Mouse (Mus musculus): ENCODE measurements at regions not wholly inside any gene's neighbourhood (a gene's known extent, or its start where the extent isn't known, plus 50 kb on each side); places are given as distances from the start of the nearest gene placed in this dataset.

- TF ChIP-seq CTCF (IDR thresholded peaks at IDR 0.05; ENCODE audit: low read depth) (no peak), EP300 (IDR thresholded peaks at IDR 0.05; ENCODE audit: low read depth) (no peak)
These were observed 91.4 kb downstream of the Dyrk2 start for GRCm38 (mm10) chr10:118778656-118779055.
